Mouse (Mus musculus): ENCODE data around the gene Camsap3. TPM values are rescaled to one million over a fixed set of nuclear protein-coding genes. Genes with fewer than 3 reads are reported as not detected.

Camsap3 gene
- polyA plus RNA-seq, 1 experiment from 2014 or later = 49.7 TPM

GRCm38 (mm10) chr8:3621199-3621970, 34.3 kb downstream of the Camsap3 start, which contains the start of the genes Xab2 and Pet100:
Xab2 (minus strand) TSS chr8:3621316.
Pet100 (plus strand) TSS chr8:3621548.
- Histone ChIP-seq H3K4me3 (replicated peaks; ENCODE audit: low read length) (peak within 1 kb of the TSS; percentile 59), H3K27ac (no peak within 1 kb of the TSS), H3K4me2 (replicated peaks) (peak within 1 kb of the TSS; percentile 78), H3K27me3 (ENCODE audit: control insufficient read depth, insufficient read depth, low read length) (no peaks in the 10 kb centered on the region), H3K36me3 (replicated peaks; ENCODE audit: control insufficient read depth, insufficient read depth) (peaks cover 19% of the 10 kb centered on the region), H3K9me3 (ENCODE audit: control insufficient read depth, low read length) (no peaks in the 10 kb centered on the region), H3K9ac (peak within 1 kb of the TSS; percentile 66), H3K4me1 (replicated peaks; ENCODE audit: control insufficient read depth, insufficient read depth, low read length) (peaks cover 17% of the 10 kb centered on the region)
- peak; percentile 100 for DNase-seq (ENCODE audit: low spot score)
- WGBS = under 1% methylated on average over 37 of the region's 37 CpGs
- ATAC-seq (ENCODE audit: low FRiP score) = peak; percentile 97

GRCm38 (mm10) chr8:3622119-3622518, 35.0 kb downstream of the Camsap3 start:
- Histone ChIP-seq H3K4me2 (replicated peaks) (peak overlapping the region; percentile 58), H3K4me3 (replicated peaks; ENCODE audit: low read length) (peak overlapping the region; percentile 59), H3K9me3 (ENCODE audit: control insufficient read depth, low read length) (no peaks in the 10 kb centered on the region), H3K4me1 (replicated peaks; ENCODE audit: control insufficient read depth, insufficient read depth, low read length) (peaks cover 17% of the 10 kb centered on the region), H3K9ac (peak overlapping the region; percentile 65; the same call in 1 of the 2 replicates), H3K27me3 (ENCODE audit: control insufficient read depth, insufficient read depth, low read length) (no peaks in the 10 kb centered on the region), H3K36me3 (replicated peaks; ENCODE audit: control insufficient read depth, insufficient read depth) (peaks cover 13% of the 10 kb centered on the region), H3K27ac (no peak overlapping the region)
- no peak for ATAC-seq (ENCODE audit: low FRiP score)
- no peak for DNase-seq (ENCODE audit: low spot score)
- 70% methylated on average over 8 of the region's 8 CpGs for WGBS

GRCm38 (mm10) chr8:3625445-3625844, 38.4 kb downstream of the Camsap3 start, which contains the start of gene Pcp2:
Pcp2 (minus strand) TSS chr8:3625545.
- 86% methylated on average over 1 of the region's 1 CpGs for WGBS
- Histone ChIP-seq H3K36me3 (replicated peaks; ENCODE audit: control insufficient read depth, insufficient read depth) (no peaks in the 10 kb centered on the region), H3K4me3 (replicated peaks; ENCODE audit: low read length) (no peak within 1 kb of the TSS), H3K9me3 (ENCODE audit: control insufficient read depth, low read length) (no peaks in the 10 kb centered on the region), H3K27ac (no peak within 1 kb of the TSS), H3K27me3 (ENCODE audit: control insufficient read depth, insufficient read depth, low read length) (0 out of 2 replicates have a peak, but pooled peaks cover 10% of the 10 kb centered on the region), H3K4me1 (replicated peaks; ENCODE audit: control insufficient read depth, insufficient read depth, low read length) (peaks cover 9% of the 10 kb centered on the region), H3K4me2 (replicated peaks) (no peak within 1 kb of the TSS), H3K9ac (no peak within 1 kb of the TSS)
- ATAC-seq (ENCODE audit: low FRiP score) (no peak), DNase-seq (ENCODE audit: low spot score) (no peak)

DNA sequence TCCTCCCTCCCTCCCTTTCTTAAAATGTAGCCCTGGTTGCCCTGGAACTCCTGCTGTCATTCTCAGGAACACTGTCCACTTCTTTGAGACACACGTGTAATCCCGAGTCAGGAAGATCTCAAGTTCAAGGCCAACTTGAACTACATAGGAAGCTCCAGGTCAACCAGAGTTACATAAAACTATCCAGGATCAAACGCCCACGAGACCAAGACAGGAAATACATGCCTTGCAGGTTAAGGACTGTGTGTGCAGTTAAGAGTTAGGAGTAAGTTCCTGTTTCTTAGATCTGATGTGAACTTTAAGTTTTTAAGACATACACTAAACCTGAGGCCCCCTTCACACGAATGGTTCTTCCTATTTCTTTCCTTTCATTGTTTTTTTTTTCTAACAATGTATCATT, 39.9 kb downstream of the Camsap3 start:
- Histone ChIP-seq H3K27me3 (ENCODE audit: control insufficient read depth, insufficient read depth, low read length) (0 out of 2 replicates have a peak, but pooled peaks cover 10% of the 10 kb centered on the region), H3K4me3 (replicated peaks; ENCODE audit: low read length) (no peak overlapping the region), H3K4me1 (replicated peaks; ENCODE audit: control insufficient read depth, insufficient read depth, low read length) (peaks cover 11% of the 10 kb centered on the region), H3K4me2 (replicated peaks) (no peak overlapping the region), H3K9ac (no peak overlapping the region), H3K36me3 (replicated peaks; ENCODE audit: control insufficient read depth, insufficient read depth) (no peaks in the 10 kb centered on the region), H3K27ac (no peak overlapping the region), H3K9me3 (ENCODE audit: control insufficient read depth, low read length) (no peaks in the 10 kb centered on the region)
- 62% methylated on average over 5 of the region's 5 CpGs for WGBS
- DNase-seq (ENCODE audit: low spot score) (no peak), ATAC-seq (ENCODE audit: low FRiP score) (no peak)

GRCm38 (mm10) chr8:3628014-3628413, 40.9 kb downstream of the Camsap3 start:
- 31% methylated on average over 5 of the region's 5 CpGs for WGBS
- no peak overlapping the region for H3K4me2 ChIP-seq (replicated peaks)
- no peak overlapping the region for H3K27ac ChIP-seq
- no peak overlapping the region for H3K9ac ChIP-seq
- ATAC-seq (ENCODE audit: low FRiP score) (no peak), DNase-seq (ENCODE audit: low spot score) (no peak)
- no peaks in the 10 kb centered on the region for H3K9me3 ChIP-seq (ENCODE audit: control insufficient read depth, low read length)
- H3K27me3 ChIP-seq (ENCODE audit: control insufficient read depth, insufficient read depth, low read length) = 0 out of 2 replicates have a peak, but pooled peaks cover 10% of the 10 kb centered on the region
- peaks cover 5% of the 10 kb centered on the region; the same call in 1 of the 2 replicates for H3K4me1 ChIP-seq (replicated peaks; ENCODE audit: control insufficient read depth, insufficient read depth, low read length)
- no peak overlapping the region for H3K4me3 ChIP-seq (replicated peaks; ENCODE audit: low read length)
- H3K36me3 ChIP-seq (replicated peaks; ENCODE audit: control insufficient read depth, insufficient read depth) = no peaks in the 10 kb centered on the region

DNA sequence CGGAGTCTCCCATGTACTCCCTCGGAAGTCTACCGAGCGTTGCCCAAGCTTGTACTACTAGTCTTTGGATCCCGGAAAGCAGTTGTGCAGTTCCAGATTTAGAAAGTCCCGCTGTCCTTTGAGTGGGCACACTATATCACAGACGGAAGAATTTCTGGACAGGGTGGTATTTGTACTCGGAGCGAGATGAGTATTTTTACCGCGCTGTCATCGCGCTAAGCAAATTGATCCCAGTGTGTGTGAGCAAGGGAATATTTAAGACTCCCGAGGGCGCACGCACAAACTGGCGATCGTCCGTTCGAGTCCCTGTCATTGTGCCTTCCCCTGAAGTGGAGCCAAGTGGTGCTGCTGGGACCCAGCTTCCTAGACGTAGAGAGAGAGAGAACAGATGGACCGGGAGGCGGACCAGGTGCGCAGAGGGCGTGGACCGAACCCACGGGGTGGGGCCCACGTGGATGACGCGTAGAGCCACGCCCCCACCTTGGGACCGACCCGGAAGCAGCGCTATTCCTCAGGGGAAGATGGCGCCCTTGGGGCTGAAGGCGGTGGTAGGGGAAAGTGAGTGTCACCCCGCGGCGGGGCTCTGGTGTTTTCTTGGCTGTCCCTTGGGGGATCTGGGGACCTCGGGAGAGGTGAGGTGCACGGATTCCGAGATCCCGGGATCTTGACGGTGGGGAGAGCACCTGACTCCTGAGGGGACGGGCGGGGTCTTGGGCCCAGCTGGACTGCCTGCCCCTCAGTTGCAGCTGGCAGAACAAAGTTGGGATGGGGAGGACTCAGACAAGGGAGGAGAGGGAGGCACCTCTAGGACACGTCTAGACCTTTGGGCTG, 43.8 kb downstream of the Camsap3 start, which contains the start of gene Stxbp2:
Gene Stxbp2, plus strand, starts transcription at position 309 of the 831 bp plus-strand sequence.
- H3K27me3 ChIP-seq (ENCODE audit: control insufficient read depth, insufficient read depth, low read length) = 0 out of 2 replicates have a peak, but pooled peaks cover 10% of the 10 kb centered on the region
- no peak within 1 kb of the TSS for H3K27ac ChIP-seq
- DNase-seq (ENCODE audit: low spot score) (peak; percentile 52), ATAC-seq (ENCODE audit: low FRiP score) (peak; percentile 82)
- peak within 1 kb of the TSS; percentile 54 for H3K4me2 ChIP-seq (replicated peaks)
- H3K9me3 ChIP-seq (ENCODE audit: control insufficient read depth, low read length) = no peaks in the 10 kb centered on the region
- peaks cover 5% of the 10 kb centered on the region; the same call in 1 of the 2 replicates for H3K4me1 ChIP-seq (replicated peaks; ENCODE audit: control insufficient read depth, insufficient read depth, low read length)
- H3K9ac ChIP-seq = peak within 1 kb of the TSS; percentile 35
- WGBS = 6% methylated on average over 45 of the region's 47 CpGs
- H3K4me3 ChIP-seq (replicated peaks; ENCODE audit: low read length) = peak within 1 kb of the TSS; percentile 35
- H3K36me3 ChIP-seq (replicated peaks; ENCODE audit: control insufficient read depth, insufficient read depth) = no peaks in the 10 kb centered on the region

- H3K9me3 ChIP-seq (ENCODE audit: control insufficient read depth, low read length) = no peaks in the 10 kb centered on the region
- H3K4me1 ChIP-seq (replicated peaks; ENCODE audit: control insufficient read depth, insufficient read depth, low read length) = peaks cover 5% of the 10 kb centered on the region; the same call in 1 of the 2 replicates
- no peak overlapping the region for H3K27ac ChIP-seq
- peak overlapping the region; percentile 35; the same call in 1 of the 2 replicates for H3K9ac ChIP-seq
- peak overlapping the region; percentile 54 for H3K4me2 ChIP-seq (replicated peaks)
- 26% methylated on average over 8 of the region's 8 CpGs for WGBS
- ATAC-seq (ENCODE audit: low FRiP score) (no peak), DNase-seq (ENCODE audit: low spot score) (no peak)
- H3K36me3 ChIP-seq (replicated peaks; ENCODE audit: control insufficient read depth, insufficient read depth) = no peaks in the 10 kb centered on the region
- H3K27me3 ChIP-seq (ENCODE audit: control insufficient read depth, insufficient read depth, low read length) = 0 out of 2 replicates have a peak, but pooled peaks cover 10% of the 10 kb centered on the region
- peak overlapping the region; percentile 35 for H3K4me3 ChIP-seq (replicated peaks; ENCODE audit: low read length)
These were observed 44.4 kb downstream of the Camsap3 start for GRCm38 (mm10) chr8:3631478-3631875.

DNA sequence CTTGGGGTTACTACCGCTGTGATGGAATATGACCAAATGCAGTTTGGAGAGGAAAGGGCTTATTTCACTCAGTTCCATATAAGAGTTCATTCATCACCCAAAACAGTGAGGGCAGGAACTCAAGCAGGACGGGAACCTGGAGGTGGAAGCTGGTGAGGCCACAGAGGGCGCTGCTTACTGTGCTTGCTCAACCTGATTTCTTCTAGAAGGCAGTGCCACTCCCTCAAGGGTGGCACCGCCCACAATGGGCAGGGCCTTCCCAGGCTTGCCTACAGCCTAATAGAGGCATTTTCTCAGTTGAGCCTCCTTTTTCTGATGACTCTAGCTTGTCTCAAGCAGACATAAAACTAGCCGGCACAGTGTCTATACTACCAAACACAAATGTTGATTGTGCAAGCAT, 58.7 kb downstream of the Camsap3 start:
- ATAC-seq (ENCODE audit: low FRiP score) (no peak), DNase-seq (ENCODE audit: low spot score) (no peak)
- WGBS = 26% methylated on average over 5 of the region's 5 CpGs
- Histone ChIP-seq H3K4me2 (replicated peaks) (no peak overlapping the region), H3K9me3 (ENCODE audit: control insufficient read depth, low read length) (no peaks in the 10 kb centered on the region), H3K36me3 (replicated peaks; ENCODE audit: control insufficient read depth, insufficient read depth) (no peaks in the 10 kb centered on the region), H3K4me3 (replicated peaks; ENCODE audit: low read length) (no peak overlapping the region), H3K9ac (no peak overlapping the region), H3K27ac (no peak overlapping the region), H3K4me1 (replicated peaks; ENCODE audit: control insufficient read depth, insufficient read depth, low read length) (no peaks in the 10 kb centered on the region), H3K27me3 (ENCODE audit: control insufficient read depth, insufficient read depth, low read length) (no peaks in the 10 kb centered on the region)
